Mouse (Mus musculus): ENCODE results near the gene Tprg. TPM values are rescaled to one million over a fixed set of nuclear protein-coding genes. Genes with fewer than 3 reads are reported as not detected.
A peak's percentile ranks its signal among the peaks of the same experiment; 100 is the strongest.

Gene Tprg
- total and polyA plus RNA-seq, 2 experiments from 2014 or later: 0.16 TPM; not detected in 1

DNA sequence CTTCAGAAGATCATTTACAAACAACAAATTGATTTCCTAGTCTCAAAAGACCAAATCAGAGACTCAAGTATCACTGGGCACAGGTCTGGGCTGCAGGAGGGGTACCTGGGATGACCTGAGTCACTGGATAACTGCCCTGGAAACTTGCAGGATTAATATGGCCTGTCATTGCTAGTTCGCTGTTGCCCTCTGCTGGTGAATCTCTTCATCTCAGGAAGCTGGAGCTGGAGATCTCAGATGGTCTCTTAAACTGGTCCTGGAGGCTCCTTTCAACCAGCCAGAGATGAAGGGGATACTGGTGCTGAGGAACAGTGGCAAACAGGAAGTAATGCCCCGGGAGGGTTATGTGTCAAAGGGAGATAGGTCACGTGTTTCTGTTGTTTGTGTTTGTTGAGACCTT lies 63.0 kb downstream of the Tprg start:
- H3K27ac ChIP-seq (ENCODE audit: low read depth, low read length): no peak overlapping the region
- H3K27me3 ChIP-seq (ENCODE audit: insufficient read depth, low read length): no peaks in the 10 kb centered on the region
- ATAC-seq (ENCODE audit: low FRiP score) (no peak), DNase-seq (ENCODE audit: low spot score) (peak; percentile 80)
- no peak overlapping the region for H3K9ac ChIP-seq (replicated peaks; ENCODE audit: low read length, poor library complexity, severe bottlenecking)
- peak; percentile 88 for TF ChIP-seq CTCF (IDR thresholded peaks at IDR 0.05)
- H3K4me3 ChIP-seq (ENCODE audit: low read depth, low read length): no peak overlapping the region
- WGBS: 9% methylated on average over 3 of the region's 3 CpGs
- no peaks in the 10 kb centered on the region for H3K36me3 ChIP-seq (ENCODE audit: insufficient read depth, low read length)
- H3K9me3 ChIP-seq (ENCODE audit: low read length): no peaks in the 10 kb centered on the region
- no peaks in the 10 kb centered on the region for H3K4me1 ChIP-seq (ENCODE audit: insufficient read depth, low read length)
- no peak overlapping the region for H3K4me2 ChIP-seq (ENCODE audit: low read depth, low read length, poor library complexity, severe bottlenecking)

DNA sequence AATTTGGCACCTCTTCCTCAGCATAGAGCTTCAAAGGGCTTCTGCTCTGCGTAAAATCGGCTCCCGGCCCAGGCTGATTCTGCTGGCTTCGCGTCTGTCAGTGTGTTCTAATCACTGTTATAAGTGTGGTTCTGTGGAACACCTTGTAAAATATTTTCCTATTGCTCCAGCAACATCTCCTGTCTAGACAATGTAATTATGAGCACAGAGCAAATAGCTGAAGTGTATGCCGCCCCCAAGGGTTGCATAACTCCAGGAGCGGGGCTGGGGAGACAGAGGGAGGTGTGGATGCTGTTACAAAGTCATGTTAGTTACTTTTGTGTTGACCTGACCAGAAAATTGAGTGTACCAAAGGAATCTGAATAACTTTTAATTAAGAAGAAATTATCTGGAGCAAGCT lies 81.2 kb downstream of the Tprg start:
- Histone ChIP-seq H3K4me3 (ENCODE audit: low read depth, low read length) (no peak overlapping the region), H3K9me3 (ENCODE audit: low read length) (no peaks in the 10 kb centered on the region), H3K27ac (ENCODE audit: low read depth, low read length) (no peak overlapping the region), H3K36me3 (ENCODE audit: insufficient read depth, low read length) (no peaks in the 10 kb centered on the region), H3K4me1 (ENCODE audit: insufficient read depth, low read length) (no peaks in the 10 kb centered on the region), H3K27me3 (ENCODE audit: insufficient read depth, low read length) (no peaks in the 10 kb centered on the region), H3K9ac (replicated peaks; ENCODE audit: low read length, poor library complexity, severe bottlenecking) (no peak overlapping the region), H3K4me2 (ENCODE audit: low read depth, low read length, poor library complexity, severe bottlenecking) (no peak overlapping the region)
- 71% methylated on average over 7 of the region's 7 CpGs for WGBS
- ATAC-seq (ENCODE audit: low FRiP score) (no peak), DNase-seq (ENCODE audit: low spot score) (no peak)
- no peak for TF ChIP-seq CTCF (IDR thresholded peaks at IDR 0.05)

DNA sequence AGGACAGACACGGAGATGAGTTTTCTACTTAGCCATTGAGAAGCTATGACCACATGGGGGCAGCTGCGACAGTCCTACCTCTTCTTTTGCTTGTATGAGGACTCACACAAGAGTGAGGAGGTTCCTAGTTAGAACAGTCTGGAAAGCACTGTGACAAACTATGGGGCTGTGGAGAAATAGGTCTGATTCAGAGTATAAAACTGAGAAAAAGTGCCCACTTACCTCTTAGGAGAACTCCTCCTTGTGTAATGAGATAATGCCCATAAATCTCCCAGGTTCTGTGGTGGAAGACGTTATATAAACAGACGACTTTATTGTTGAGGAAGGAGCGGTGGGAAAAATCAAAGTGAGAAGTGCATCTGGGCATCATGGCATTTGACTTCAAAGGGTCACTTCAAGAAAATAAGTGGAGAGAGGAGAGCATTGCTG lies 83.4 kb downstream of the Tprg start:
- Histone ChIP-seq H3K27ac (ENCODE audit: low read depth, low read length) (no peak overlapping the region), H3K4me1 (ENCODE audit: insufficient read depth, low read length) (no peaks in the 10 kb centered on the region), H3K36me3 (ENCODE audit: insufficient read depth, low read length) (no peaks in the 10 kb centered on the region), H3K9ac (replicated peaks; ENCODE audit: low read length, poor library complexity, severe bottlenecking) (no peak overlapping the region), H3K4me2 (ENCODE audit: low read depth, low read length, poor library complexity, severe bottlenecking) (no peak overlapping the region), H3K4me3 (ENCODE audit: low read depth, low read length) (no peak overlapping the region), H3K27me3 (ENCODE audit: insufficient read depth, low read length) (no peaks in the 10 kb centered on the region), H3K9me3 (ENCODE audit: low read length) (no peaks in the 10 kb centered on the region)
- 77% methylated on average over 5 of the region's 5 CpGs for WGBS
- DNase-seq (ENCODE audit: low spot score) (no peak), ATAC-seq (ENCODE audit: low FRiP score) (no peak)
- TF ChIP-seq CTCF (IDR thresholded peaks at IDR 0.05): no peak

DNA sequence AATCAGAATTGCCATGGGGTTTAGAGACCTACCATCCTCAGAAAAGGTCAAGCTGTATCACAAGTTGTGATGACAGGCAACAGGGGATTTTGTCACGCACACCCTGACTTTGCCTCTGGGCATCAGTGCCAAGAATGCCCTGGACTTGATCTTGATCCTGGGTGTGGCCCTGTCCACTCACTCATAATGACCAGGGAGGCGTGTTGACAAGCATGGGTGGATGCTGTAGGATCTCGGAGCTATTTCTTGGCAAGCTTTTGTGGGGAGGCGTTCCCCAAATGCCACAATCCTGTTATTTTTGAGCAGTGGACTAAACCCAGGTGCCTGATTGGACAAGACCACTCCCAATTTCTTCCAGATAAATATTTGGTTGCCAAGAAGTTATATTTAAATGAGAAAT lies 87.5 kb downstream of the Tprg start:
- Histone ChIP-seq H3K4me3 (ENCODE audit: low read depth, low read length) (no peak overlapping the region), H3K27ac (ENCODE audit: low read depth, low read length) (no peak overlapping the region), H3K9ac (replicated peaks; ENCODE audit: low read length, poor library complexity, severe bottlenecking) (no peak overlapping the region), H3K9me3 (ENCODE audit: low read length) (no peaks in the 10 kb centered on the region), H3K36me3 (ENCODE audit: insufficient read depth, low read length) (no peaks in the 10 kb centered on the region), H3K4me1 (ENCODE audit: insufficient read depth, low read length) (no peaks in the 10 kb centered on the region), H3K27me3 (ENCODE audit: insufficient read depth, low read length) (no peaks in the 10 kb centered on the region), H3K4me2 (ENCODE audit: low read depth, low read length, poor library complexity, severe bottlenecking) (no peak overlapping the region)
- no peak for TF ChIP-seq CTCF (IDR thresholded peaks at IDR 0.05)
- 83% methylated on average over 4 of the region's 4 CpGs for WGBS
- ATAC-seq (ENCODE audit: low FRiP score) (no peak), DNase-seq (ENCODE audit: low spot score) (no peak)

DNA sequence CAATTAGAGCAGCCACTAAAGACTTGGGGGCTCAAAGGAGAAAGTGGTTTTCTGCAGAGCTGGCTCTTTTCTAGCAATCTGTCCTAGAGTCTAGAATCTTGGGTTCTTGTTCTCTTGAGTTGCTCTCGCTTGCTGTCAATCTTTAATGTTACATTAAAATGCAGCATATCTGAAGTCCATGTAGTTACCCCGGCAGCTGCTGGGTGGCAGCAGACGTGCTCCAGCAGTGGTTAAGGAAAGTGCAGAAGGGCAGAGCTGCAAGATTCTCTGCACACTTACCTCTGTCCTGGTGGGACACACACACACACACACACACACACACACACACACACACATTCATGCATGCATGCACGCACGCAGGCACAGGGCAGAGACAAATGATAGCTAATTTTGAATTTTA lies 88.2 kb downstream of the Tprg start:
- Histone ChIP-seq H3K36me3 (ENCODE audit: insufficient read depth, low read length) (no peaks in the 10 kb centered on the region), H3K4me1 (ENCODE audit: insufficient read depth, low read length) (no peaks in the 10 kb centered on the region), H3K4me3 (ENCODE audit: low read depth, low read length) (no peak overlapping the region), H3K27me3 (ENCODE audit: insufficient read depth, low read length) (no peaks in the 10 kb centered on the region), H3K9ac (replicated peaks; ENCODE audit: low read length, poor library complexity, severe bottlenecking) (no peak overlapping the region), H3K4me2 (ENCODE audit: low read depth, low read length, poor library complexity, severe bottlenecking) (no peak overlapping the region), H3K27ac (ENCODE audit: low read depth, low read length) (no peak overlapping the region), H3K9me3 (ENCODE audit: low read length) (no peaks in the 10 kb centered on the region)
- WGBS: 65% methylated on average over 5 of the region's 5 CpGs
- no peak for ATAC-seq (ENCODE audit: low FRiP score)
- TF ChIP-seq CTCF (IDR thresholded peaks at IDR 0.05): peak; percentile 76
- peak; percentile 46 for DNase-seq (ENCODE audit: low spot score)

DNA sequence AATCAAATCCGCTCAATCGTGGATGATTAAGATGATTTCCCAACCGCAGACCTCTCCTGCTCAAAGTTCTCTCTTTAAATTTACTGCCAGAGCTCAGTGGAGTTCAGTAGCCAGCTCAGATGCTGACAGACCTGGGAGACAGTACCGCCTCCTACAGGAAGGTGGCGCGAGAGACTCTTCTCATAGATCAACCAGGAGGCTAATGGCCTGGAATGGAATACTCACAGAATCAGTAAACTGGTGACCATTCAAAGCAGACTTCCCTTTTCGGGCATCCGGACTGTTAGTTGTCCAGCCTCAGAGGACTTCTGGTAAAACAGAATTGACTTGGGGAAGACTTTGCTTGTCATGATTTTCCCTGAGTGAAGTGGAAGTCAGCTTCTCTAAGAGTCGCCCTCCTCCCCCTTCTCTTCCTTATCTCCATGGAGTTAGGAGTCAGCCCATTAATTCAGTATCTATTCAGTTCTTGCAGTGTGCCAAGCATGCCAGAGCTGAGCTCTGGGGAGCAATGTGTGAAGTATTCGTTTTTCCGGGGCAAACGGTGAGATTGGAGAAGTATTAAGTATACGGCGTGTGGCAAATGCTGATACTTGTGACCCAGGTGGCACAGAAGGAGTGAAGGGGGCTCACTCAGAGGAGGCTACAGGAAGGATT lies 90.2 kb downstream of the Tprg start:
- H3K9me3 ChIP-seq (ENCODE audit: low read length): no peaks in the 10 kb centered on the region
- no peak overlapping the region for H3K4me2 ChIP-seq (ENCODE audit: low read depth, low read length, poor library complexity, severe bottlenecking)
- no peak overlapping the region for H3K4me3 ChIP-seq (ENCODE audit: low read depth, low read length)
- DNase-seq (ENCODE audit: low spot score) (peak; percentile 88), ATAC-seq (ENCODE audit: low FRiP score) (peak; percentile 62)
- 0 out of 2 replicates have a peak, but pooled peaks cover 3% of the 10 kb centered on the region for H3K27me3 ChIP-seq (ENCODE audit: insufficient read depth, low read length)
- no peaks in the 10 kb centered on the region for H3K4me1 ChIP-seq (ENCODE audit: insufficient read depth, low read length)
- no peak overlapping the region for H3K9ac ChIP-seq (replicated peaks; ENCODE audit: low read length, poor library complexity, severe bottlenecking)
- no peak overlapping the region for H3K27ac ChIP-seq (ENCODE audit: low read depth, low read length)
- no peaks in the 10 kb centered on the region for H3K36me3 ChIP-seq (ENCODE audit: insufficient read depth, low read length)
- peak; percentile 83 for TF ChIP-seq CTCF (IDR thresholded peaks at IDR 0.05)
- 38% methylated on average over 14 of the region's 14 CpGs for WGBS
